Mouse (Mus musculus) midbrain, embryonic 15.5 days (tissue): ENCODE results near the gene Rnf26. TPM values are rescaled to one million over a fixed set of nuclear protein-coding genes. Genes with fewer than 3 reads are reported as not detected.
A peak's percentile ranks its signal among the peaks of the same experiment; 100 is the strongest.

Source experiments
- ATAC-seq: fragments of 200-750 bp; cut with Nextera tagmentation; replicated peaks from 2 replicates; pipeline ENCODE4 v1.8.0; 2017; ENCODE audit warnings: moderate TSS enrichment
- H3K27ac ChIP-seq: fragments of 300-500 bp; sonication (generic); 2 replicates; pipeline ENCODE4 v1.5.1; 2015; ENCODE audit warnings: mild to moderate bottlenecking, inconsistent platforms
- H3K27me3 ChIP-seq: fragments of 300-500 bp; sonication (generic); replicated peaks from 2 replicates; pipeline ENCODE4 v1.6.1; 2015; ENCODE audit warnings: inconsistent platforms
- H3K36me3 ChIP-seq: fragments of 300-500 bp; sonication (generic); replicated peaks from 2 replicates; pipeline ENCODE4 v1.6.1; 2015; ENCODE audit warnings: inconsistent platforms
- H3K4me1 ChIP-seq: fragments of 300-500 bp; sonication (generic); 2 replicates; pipeline ENCODE4 v1.6.1; 2015; ENCODE audit warnings: inconsistent platforms
- H3K4me2 ChIP-seq: fragments of 300-500 bp; sonication (generic); 2 replicates; pipeline ENCODE4 v1.6.1; 2015; ENCODE audit warnings: inconsistent platforms, mild to moderate bottlenecking, moderate library complexity
- H3K4me3 ChIP-seq: fragments of 300-500 bp; sonication (generic); 2 replicates; pipeline ENCODE4 v1.5.1; 2015; ENCODE audit warnings: mild to moderate bottlenecking, inconsistent platforms
- H3K9ac ChIP-seq: fragments of 300-500 bp; sonication (generic); 2 replicates; pipeline ENCODE4 v1.6.1; 2015; ENCODE audit warnings: mild to moderate bottlenecking, inconsistent platforms
- H3K9me3 ChIP-seq: fragments of 300-500 bp; sonication (generic); 2 replicates; pipeline ENCODE4 v1.6.1; 2016; ENCODE audit warnings: inconsistent platforms
- WGBS: fragments of 180-500 bp; shearing (Covaris S2); methylation state at CpG from one replicate; pipeline ENCODE4 v1.1.7; 2015; ENCODE audit warnings: mixed read lengths; 5-methylcytosine and 5-hydroxymethylcytosine counted together
- polyA plus RNA-seq: library from polyadenylated mRNA; unstranded; fragments of >200 nt; fragmentation: Nextera tagmentation; extraction: Ambion mirVana; gene quantifications from 2 replicates; pipeline ENCODE4 v1.2.1, GENCODE M21; 2015

Rnf26 gene
- polyA plus RNA-seq, 1 experiment from 2014 or later = 29.2 TPM

DNA sequence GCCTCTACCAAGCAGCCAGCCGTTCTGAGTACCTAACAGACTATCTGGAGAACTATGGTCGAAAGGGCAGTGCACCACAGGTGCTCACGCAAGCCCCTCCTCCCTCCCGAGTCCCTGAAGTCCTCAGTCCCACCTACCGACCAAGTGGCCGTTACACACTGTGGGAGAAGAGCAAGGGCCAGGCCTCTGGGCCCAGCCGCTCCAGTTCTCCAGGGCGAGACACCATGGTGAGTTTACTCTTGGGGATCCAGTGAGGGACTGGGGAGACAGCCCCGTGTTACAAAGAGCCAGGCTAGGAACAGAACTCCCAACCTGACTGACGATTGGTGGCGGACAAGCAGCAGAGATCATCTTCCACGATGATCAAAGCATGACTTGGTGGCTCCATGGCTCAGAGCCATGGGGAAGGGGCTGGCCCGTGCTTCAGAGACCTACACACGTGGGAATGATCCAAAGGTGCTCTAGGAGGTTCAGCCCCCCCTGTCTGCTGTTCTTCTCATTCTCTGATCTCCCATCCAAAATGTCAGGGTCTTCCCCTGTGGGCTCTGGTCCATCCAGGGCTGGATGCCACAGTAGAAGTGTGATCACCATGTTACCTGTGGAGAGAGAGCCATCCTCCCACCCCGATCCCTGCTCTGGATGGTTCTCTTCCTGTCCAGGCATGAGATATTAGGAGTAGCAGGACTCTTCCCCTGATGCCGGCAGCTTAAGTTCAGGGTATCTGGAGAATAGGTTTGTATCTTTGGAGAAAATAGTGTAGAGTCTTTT, 37.1 kb downstream of the Rnf26 start:
- H3K9me3 ChIP-seq = no peaks in the 10 kb centered on the region
- no peaks in the 10 kb centered on the region for H3K36me3 ChIP-seq
- H3K4me1 ChIP-seq = peaks cover 27% of the 10 kb centered on the region
- 68% methylated on average over 16 of the region's 16 CpGs for WGBS
- H3K27me3 ChIP-seq = no peaks in the 10 kb centered on the region; the same call in 1 of the 2 replicates
- H3K9ac ChIP-seq = no peak overlapping the region
- H3K4me2 ChIP-seq = no peak overlapping the region
- no peak for ATAC-seq
- H3K27ac ChIP-seq = no peak overlapping the region
- H3K4me3 ChIP-seq = no peak overlapping the region

DNA sequence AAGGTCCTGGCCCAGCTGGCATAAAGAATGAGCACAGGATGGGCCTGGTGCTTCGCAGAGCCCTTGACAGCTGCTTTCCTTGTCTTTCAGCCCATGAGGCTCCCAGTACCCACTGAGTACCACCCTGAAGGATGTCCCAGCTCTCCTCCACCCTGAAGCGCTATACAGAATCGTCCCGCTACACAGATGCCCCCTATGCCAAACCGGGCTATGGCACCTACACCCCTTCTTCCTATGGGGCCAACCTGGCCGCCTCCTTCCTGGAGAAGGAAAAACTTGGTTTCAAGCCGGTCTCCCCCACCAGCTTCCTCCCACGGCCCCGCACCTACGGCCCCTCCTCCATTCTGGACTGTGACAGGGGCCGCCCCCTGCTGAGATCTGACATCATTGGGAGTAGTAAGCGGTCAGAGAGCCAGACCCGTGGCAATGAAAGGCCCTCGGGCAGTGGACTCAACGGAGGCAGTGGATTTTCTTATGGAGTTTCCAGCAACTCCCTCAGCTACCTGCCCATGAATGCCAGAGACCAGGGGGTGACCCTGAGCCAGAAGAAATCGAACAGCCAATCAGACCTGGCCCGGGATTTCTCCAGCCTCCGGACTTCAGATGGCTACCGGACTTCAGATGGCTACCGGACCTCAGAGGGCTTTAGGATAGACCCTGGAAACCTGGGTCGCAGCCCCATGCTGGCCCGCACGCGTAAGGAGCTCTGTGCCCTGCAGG, 37.9 kb downstream of the Rnf26 start:
- Histone ChIP-seq H3K9ac (no peak overlapping the region), H3K4me1 (peaks cover 27% of the 10 kb centered on the region), H3K4me3 (no peak overlapping the region), H3K36me3 (no peaks in the 10 kb centered on the region), H3K4me2 (no peak overlapping the region), H3K27me3 (no peaks in the 10 kb centered on the region; the same call in 1 of the 2 replicates), H3K9me3 (no peaks in the 10 kb centered on the region), H3K27ac (no peak overlapping the region)
- 74% methylated on average over 24 of the region's 24 CpGs for WGBS
- ATAC-seq = no peak

DNA sequence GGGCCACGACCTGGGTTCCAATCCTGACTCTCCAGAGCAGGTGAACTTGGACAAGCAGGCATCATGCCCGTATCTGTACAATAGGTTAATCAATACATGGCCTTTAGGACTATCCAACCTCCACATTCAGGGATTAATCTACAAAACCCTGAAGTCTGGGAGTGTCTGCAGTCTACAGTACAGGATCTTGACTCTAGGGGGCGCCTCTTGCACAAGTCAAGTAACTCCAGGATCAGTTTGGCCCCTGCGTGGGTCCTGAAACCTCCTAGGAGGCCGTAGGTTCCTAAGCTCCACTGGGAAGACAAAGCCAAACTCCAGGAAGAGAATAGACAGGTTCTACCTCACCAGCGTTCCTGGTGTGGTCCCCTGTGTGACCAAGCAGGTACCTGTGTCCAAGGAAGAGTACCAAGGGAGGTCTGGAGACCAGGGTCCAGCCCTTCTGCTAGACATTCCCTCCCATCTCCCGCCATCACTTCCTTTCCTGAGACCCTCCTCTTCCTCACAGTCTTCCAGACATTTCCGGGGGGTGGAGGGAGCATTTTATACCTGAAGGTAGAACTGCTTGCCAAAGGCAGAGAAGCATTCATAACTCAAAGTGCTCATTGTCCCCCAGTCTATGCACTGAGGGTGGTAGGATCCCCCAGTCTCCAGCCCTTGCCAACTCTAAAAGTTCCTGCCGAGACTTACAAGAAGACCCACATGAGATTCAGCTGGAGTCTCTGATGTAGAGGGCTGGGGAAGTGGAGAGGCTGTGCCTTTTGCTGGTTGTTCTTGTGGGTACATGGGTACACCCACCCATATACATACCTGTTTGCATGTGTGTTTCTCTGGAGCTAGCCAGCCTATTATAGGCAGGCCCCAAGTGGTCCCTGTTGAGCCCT, 38.7 kb downstream of the Rnf26 start:
- no peak for ATAC-seq
- 58% methylated on average over 9 of the region's 9 CpGs for WGBS
- no peaks in the 10 kb centered on the region; the same call in 1 of the 2 replicates for H3K27me3 ChIP-seq
- peaks cover 27% of the 10 kb centered on the region for H3K4me1 ChIP-seq
- H3K36me3 ChIP-seq = no peaks in the 10 kb centered on the region
- H3K4me3 ChIP-seq = no peak overlapping the region
- no peak overlapping the region for H3K9ac ChIP-seq
- no peaks in the 10 kb centered on the region for H3K9me3 ChIP-seq
- no peak overlapping the region for H3K4me2 ChIP-seq
- H3K27ac ChIP-seq = no peak overlapping the region

DNA sequence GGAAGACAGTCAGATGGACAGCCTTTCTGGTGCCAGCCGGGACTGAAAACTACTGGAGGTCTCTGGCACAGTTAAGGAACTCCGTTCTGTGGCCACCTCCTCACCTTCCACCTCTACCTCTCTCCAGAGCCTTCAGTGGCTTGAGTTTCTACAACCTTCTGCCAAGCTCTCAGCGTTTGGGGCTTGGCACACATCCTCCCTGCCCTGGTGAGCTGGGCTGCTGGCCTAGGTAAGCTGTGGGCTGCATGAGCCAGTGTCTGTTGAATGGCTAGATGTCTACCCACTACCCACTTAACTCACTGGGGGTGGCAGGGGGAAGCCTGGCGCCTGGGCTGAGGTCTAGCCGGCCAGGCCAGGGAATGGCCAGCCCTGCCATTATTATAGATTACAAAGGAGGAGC, 40.2 kb downstream of the Rnf26 start:
- Histone ChIP-seq H3K4me1 (peaks cover 16% of the 10 kb centered on the region), H3K9ac (no peak overlapping the region), H3K9me3 (no peaks in the 10 kb centered on the region), H3K36me3 (no peaks in the 10 kb centered on the region), H3K4me3 (no peak overlapping the region), H3K27ac (no peak overlapping the region), H3K27me3 (no peaks in the 10 kb centered on the region; the same call in 1 of the 2 replicates), H3K4me2 (no peak overlapping the region; the same call in 1 of the 2 replicates)
- 40% methylated on average over 5 of the region's 5 CpGs for WGBS
- no peak for ATAC-seq

DNA sequence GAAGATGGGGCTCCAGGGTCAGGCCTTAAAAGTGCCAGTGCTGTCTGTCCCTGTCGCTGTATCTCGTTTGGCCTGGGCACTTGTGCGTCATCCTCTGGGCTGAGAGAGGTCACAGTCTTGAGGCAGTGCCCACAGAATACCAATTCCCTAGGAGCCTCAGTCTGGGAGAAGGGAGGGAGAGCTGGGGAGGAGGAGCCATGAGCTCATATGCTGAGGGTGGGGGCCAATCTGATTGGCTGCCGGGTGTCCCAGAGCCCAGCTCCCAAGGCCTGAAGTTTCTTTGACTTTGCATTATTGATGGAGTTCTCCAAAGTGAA, 40.8 kb downstream of the Rnf26 start:
- H3K36me3 ChIP-seq = no peaks in the 10 kb centered on the region
- peak overlapping the region; percentile 61 for H3K27ac ChIP-seq
- peak overlapping the region; percentile 21; the same call in 1 of the 2 replicates for H3K4me2 ChIP-seq
- H3K4me1 ChIP-seq = peaks cover 17% of the 10 kb centered on the region
- 5% methylated on average over 4 of the region's 4 CpGs for WGBS
- peak; percentile 47; the same call in 1 of the 2 replicates for ATAC-seq
- no peaks in the 10 kb centered on the region; the same call in 1 of the 2 replicates for H3K27me3 ChIP-seq
- no peak overlapping the region for H3K9ac ChIP-seq
- no peaks in the 10 kb centered on the region for H3K9me3 ChIP-seq
- H3K4me3 ChIP-seq = no peak overlapping the region

DNA sequence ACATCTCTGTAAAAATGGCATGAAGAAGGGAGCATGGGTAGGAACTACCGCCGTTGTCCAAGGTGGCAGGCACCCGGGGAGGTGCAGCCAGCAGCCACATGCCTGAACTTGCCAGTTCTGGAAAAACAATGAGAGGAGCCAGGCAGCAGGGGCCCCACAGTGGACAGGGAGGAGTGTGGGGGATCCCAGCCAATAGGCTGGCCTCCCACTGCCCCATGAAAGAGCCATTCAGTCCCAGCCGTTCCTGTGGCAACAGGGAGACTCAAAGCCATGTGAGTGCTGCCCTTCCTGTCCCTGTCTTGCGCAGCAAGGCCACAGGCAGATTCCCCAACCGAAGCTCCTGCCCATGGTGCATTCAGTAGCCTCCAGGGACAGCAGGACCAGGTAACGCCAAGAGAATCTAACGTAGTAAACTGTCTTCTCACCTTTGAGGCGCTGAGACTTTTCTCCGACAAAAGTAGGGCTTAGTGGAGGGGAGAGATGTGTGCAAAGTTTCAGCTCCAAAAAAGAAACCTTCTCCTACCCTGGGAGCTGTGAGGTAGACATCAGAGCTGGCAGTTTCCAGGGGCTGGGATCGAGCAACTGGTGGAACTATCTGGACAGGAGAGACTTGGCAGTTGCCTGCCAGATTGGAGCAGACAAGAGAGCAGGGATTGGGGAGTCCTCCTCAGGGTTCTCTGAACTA, 41.3 kb downstream of the Rnf26 start:
- H3K4me1 ChIP-seq = peaks cover 22% of the 10 kb centered on the region
- 12% methylated on average over 11 of the region's 11 CpGs for WGBS
- peak; percentile 32; the same call in 1 of the 2 replicates for ATAC-seq

DNA sequence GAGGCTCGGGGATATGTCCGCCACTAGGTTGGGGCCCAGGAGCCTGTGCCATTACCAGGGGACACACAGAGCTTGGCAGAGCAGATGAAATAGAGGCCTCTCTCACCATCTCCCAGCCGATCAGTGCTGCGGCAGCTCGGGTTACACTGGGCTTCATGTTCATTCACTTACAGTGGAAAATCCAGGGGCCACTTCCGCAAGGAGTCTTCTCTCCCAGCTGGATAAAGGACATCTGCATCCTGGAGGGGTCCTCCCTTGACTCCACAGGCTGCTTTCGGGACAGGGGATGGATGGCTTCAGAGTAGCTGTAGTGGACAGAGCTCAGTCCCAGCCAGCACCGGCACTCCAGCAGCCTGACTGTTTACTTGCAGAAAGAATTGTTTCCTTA, 42.5 kb downstream of the Rnf26 start:
- no peak overlapping the region for H3K4me3 ChIP-seq
- 53% methylated on average over 8 of the region's 8 CpGs for WGBS
- peaks cover 25% of the 10 kb centered on the region for H3K4me1 ChIP-seq
- H3K9me3 ChIP-seq = no peaks in the 10 kb centered on the region
- H3K27me3 ChIP-seq = no peaks in the 10 kb centered on the region; the same call in 1 of the 2 replicates
- no peak overlapping the region for H3K9ac ChIP-seq
- no peak overlapping the region for H3K27ac ChIP-seq
- ATAC-seq = no peak
- H3K4me2 ChIP-seq = no peak overlapping the region
- no peaks in the 10 kb centered on the region for H3K36me3 ChIP-seq

More for the DNA sequence above, 41.3 kb downstream of the Rnf26 start:
- H3K9me3 ChIP-seq = no peaks in the 10 kb centered on the region
- no peaks in the 10 kb centered on the region; the same call in 1 of the 2 replicates for H3K27me3 ChIP-seq
- no peaks in the 10 kb centered on the region for H3K36me3 ChIP-seq
- H3K4me3 ChIP-seq = no peak overlapping the region
- peak overlapping the region; percentile 21; the same call in 1 of the 2 replicates for H3K4me2 ChIP-seq
- no peak overlapping the region for H3K9ac ChIP-seq
- H3K27ac ChIP-seq = peak overlapping the region; percentile 61

DNA sequence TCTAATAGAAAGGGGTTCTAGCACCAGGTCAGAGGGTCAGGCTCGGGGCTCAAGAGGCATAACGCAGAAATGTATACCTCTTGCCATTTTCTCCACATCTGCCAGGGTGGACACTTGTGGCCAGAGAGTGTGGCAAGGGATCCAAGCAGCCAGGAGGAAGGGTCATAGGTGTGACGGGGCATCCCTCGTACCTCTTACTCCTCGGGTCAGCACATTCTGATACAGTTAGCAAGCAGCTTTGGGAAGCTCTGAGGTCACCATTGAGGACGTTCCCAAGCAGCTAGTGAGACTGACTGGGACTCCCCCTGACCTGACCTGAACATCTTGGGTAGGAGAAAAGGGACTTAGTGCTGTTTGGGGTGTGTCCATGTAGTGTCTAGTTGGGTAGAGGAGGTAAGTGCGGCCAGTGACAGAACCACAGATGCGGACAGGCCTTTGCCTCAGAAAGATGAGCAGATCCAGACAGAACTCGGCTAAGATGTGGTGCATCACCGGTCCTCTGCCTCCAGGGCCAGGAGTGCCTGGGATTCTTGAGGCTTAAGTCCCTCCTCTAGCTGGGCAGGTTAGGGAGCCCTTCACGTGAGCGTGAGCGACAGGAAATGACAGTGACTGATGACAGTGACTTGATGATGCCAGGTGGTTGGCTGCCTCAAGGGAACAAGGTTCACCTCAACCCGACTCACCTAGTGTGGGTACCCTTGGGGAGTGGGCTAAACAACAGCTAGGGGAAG, 43.0 kb downstream of the Rnf26 start:
- Histone ChIP-seq H3K4me3 (no peak overlapping the region), H3K27ac (no peak overlapping the region), H3K36me3 (no peaks in the 10 kb centered on the region), H3K4me2 (no peak overlapping the region), H3K27me3 (no peaks in the 10 kb centered on the region; the same call in 1 of the 2 replicates), H3K9me3 (no peaks in the 10 kb centered on the region), H3K9ac (no peak overlapping the region), H3K4me1 (peaks cover 25% of the 10 kb centered on the region)
- 79% methylated on average over 14 of the region's 14 CpGs for WGBS
- no peak for ATAC-seq

DNA sequence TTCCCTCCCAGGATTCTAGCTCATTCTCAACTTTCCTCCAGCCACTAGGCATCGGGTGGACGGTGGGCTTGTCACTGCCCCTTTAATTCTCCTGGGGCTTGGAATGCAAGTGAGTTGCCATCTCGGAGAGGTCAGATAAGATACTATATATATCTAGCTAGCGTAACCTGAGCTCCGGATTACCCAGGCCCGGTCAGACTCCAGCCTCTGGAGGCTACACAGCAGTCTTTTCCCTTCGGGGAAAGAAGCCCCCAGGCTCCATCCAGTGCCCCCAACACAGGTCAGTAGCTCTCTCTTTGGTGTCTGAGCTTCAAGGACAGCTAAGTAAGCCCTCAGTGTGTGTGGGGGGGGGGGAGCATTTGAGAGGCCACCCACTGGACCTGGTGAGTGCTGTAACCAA, 44.1 kb downstream of the Rnf26 start:
- Histone ChIP-seq H3K27ac (no peak overlapping the region), H3K4me3 (no peak overlapping the region), H3K27me3 (no peaks in the 10 kb centered on the region; the same call in 1 of the 2 replicates), H3K4me2 (no peak overlapping the region), H3K36me3 (no peaks in the 10 kb centered on the region), H3K9me3 (no peaks in the 10 kb centered on the region), H3K4me1 (peaks cover 25% of the 10 kb centered on the region), H3K9ac (no peak overlapping the region)
- ATAC-seq = no peak
- WGBS = 35% methylated on average over 7 of the region's 7 CpGs

DNA sequence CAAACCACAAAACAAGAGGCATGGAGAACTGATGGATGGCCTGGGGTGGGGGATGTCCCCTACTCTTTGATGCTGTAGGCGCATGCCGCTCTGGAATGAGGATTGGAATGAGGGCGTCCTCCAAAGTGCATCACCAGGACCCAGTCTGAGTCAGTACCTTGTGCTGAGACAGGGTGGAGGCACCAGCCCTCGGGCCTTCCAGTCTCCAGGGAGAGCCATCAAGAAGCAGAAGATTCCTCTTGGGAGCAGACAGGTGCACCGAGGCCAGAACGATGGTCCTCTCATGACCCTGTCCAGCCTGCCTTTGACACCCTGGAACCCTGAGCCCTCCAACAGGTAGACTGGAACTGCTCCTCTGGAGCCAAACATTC, 45.4 kb downstream of the Rnf26 start:
- no peaks in the 10 kb centered on the region for H3K9me3 ChIP-seq
- no peak overlapping the region for H3K27ac ChIP-seq
- no peak overlapping the region for H3K4me2 ChIP-seq
- H3K4me1 ChIP-seq = peaks cover 25% of the 10 kb centered on the region
- H3K36me3 ChIP-seq = no peaks in the 10 kb centered on the region
- no peak overlapping the region for H3K4me3 ChIP-seq
- no peak for ATAC-seq
- H3K9ac ChIP-seq = no peak overlapping the region
- no peaks in the 10 kb centered on the region; the same call in 1 of the 2 replicates for H3K27me3 ChIP-seq
- WGBS = 89% methylated on average over 6 of the region's 6 CpGs
